Mouse (Mus musculus) midbrain, embryonic 12.5 days (tissue): ENCODE measurements around the gene Pcx. TPM values are rescaled to one million over a fixed set of nuclear protein-coding genes. Genes with fewer than 3 reads are reported as not detected.

Source experiments
- ATAC-seq: fragments of 200-750 bp; cut with Nextera tagmentation; 2 replicates; pipeline ENCODE4 v1.8.0; 2017; ENCODE audit warnings: low read depth, moderate TSS enrichment, moderate library complexity; ENCODE audit not compliant: low FRiP score
- H3K27ac ChIP-seq: fragments of 300-500 bp; sonication (generic); replicated peaks from 2 replicates; pipeline ENCODE4 v1.5.1; 2016; ENCODE audit warnings: mild to moderate bottlenecking
- H3K27me3 ChIP-seq: fragments of 300-500 bp; sonication (generic); 2 replicates; pipeline ENCODE4 v1.6.1; 2016; ENCODE audit warnings: mild to moderate bottlenecking
- H3K36me3 ChIP-seq: fragments of 300-500 bp; sonication (generic); 2 replicates; pipeline ENCODE4 v1.6.1; 2016
- H3K4me1 ChIP-seq: fragments of 300-500 bp; sonication (generic); 2 replicates; pipeline ENCODE4 v1.6.1; 2016
- H3K4me2 ChIP-seq: fragments of 300-500 bp; sonication (generic); replicated peaks from 2 replicates; pipeline ENCODE4 v1.6.1; 2016; ENCODE audit warnings: mild to moderate bottlenecking, moderate library complexity
- H3K4me3 ChIP-seq: fragments of 300-500 bp; sonication (generic); 2 replicates; pipeline ENCODE4 v1.5.1; 2016; ENCODE audit warnings: mild to moderate bottlenecking
- H3K9ac ChIP-seq: fragments of 300-500 bp; sonication (generic); replicated peaks from 2 replicates; pipeline ENCODE4 v1.6.1; 2016; ENCODE audit warnings: mild to moderate bottlenecking, moderate library complexity
- H3K9me3 ChIP-seq: fragments of 300-500 bp; sonication (generic); 2 replicates; pipeline ENCODE4 v1.6.1; 2016; ENCODE audit warnings: mild to moderate bottlenecking
- WGBS: fragments of 180-500 bp; shearing (Covaris S2); methylation state at CpG from one replicate; pipeline ENCODE4 v1.1.7; 2016; 5-methylcytosine and 5-hydroxymethylcytosine counted together
- polyA plus RNA-seq: library from polyadenylated mRNA; unstranded; fragments of >200 nt; fragmentation: Nextera tagmentation; extraction: Ambion mirVana; gene quantifications from 2 replicates; pipeline ENCODE4 v1.2.1, GENCODE M21; 2016

Pcx gene
- polyA plus RNA-seq, 1 experiment from 2014 or later = 24.5 TPM

DNA sequence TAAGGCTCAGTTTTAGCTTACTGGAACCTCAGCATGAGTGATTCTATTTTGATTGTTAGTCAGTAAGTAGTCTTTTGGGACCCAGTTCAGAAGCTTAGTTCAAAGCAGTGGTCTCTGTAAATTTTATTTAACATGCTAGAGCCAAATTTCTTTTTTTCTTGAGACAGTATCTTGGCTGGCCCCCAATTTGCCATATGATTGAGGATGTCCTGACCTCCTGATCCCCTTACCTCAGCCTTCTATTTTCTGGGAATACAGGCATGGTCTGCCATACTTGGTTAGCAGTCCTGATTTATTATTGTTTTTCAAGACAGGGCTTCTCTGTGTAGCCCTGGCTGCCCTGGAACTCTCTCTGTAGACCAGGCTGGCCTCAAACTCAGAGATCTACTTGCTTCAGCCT lies 25.6 kb downstream of the Pcx start:
- ATAC-seq = no peak
- H3K27ac ChIP-seq = no peak overlapping the region
- no peak overlapping the region for H3K4me3 ChIP-seq
- H3K9me3 ChIP-seq = no peaks in the 10 kb centered on the region
- no peak overlapping the region for H3K4me2 ChIP-seq
- no peaks in the 10 kb centered on the region for H3K36me3 ChIP-seq
- no peaks in the 10 kb centered on the region for H3K4me1 ChIP-seq
- no peak overlapping the region for H3K9ac ChIP-seq
- no peaks in the 10 kb centered on the region for H3K27me3 ChIP-seq

GRCm38 (mm10) chr19:4536606-4537005 lies 26.3 kb downstream of the Pcx start:
- no peak overlapping the region for H3K4me2 ChIP-seq
- no peak for ATAC-seq
- H3K4me1 ChIP-seq = no peaks in the 10 kb centered on the region
- H3K9ac ChIP-seq = no peak overlapping the region
- no peaks in the 10 kb centered on the region for H3K36me3 ChIP-seq
- 75% methylated on average over 3 of the region's 3 CpGs for WGBS
- no peaks in the 10 kb centered on the region for H3K9me3 ChIP-seq
- no peak overlapping the region for H3K4me3 ChIP-seq
- no peak overlapping the region for H3K27ac ChIP-seq
- H3K27me3 ChIP-seq = no peaks in the 10 kb centered on the region

DNA sequence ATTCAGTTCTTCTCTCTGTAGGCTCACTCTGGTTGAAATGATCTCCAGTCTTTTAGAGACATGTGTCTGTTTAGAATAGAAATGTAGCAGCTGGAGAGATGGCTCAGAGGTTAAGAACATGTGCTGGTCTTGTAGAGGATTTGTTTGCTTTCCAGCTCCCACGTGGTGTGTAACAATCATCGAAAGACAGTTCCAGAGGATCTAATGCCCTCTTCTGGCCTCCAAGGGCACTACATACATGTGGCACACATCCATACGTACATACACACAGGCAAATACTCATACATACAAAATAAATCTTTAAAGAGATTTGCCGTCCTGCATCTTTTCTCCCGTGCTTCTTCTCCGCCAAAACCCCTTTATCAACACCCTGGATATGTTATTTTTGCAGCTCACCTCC lies 30.0 kb downstream of the Pcx start:
- no peak for ATAC-seq
- Histone ChIP-seq H3K9ac (no peak overlapping the region), H3K4me1 (no peaks in the 10 kb centered on the region), H3K4me3 (no peak overlapping the region), H3K27ac (no peak overlapping the region), H3K9me3 (no peaks in the 10 kb centered on the region), H3K36me3 (no peaks in the 10 kb centered on the region), H3K27me3 (no peaks in the 10 kb centered on the region), H3K4me2 (no peak overlapping the region)
- 87% methylated on average over 6 of the region's 6 CpGs for WGBS

DNA sequence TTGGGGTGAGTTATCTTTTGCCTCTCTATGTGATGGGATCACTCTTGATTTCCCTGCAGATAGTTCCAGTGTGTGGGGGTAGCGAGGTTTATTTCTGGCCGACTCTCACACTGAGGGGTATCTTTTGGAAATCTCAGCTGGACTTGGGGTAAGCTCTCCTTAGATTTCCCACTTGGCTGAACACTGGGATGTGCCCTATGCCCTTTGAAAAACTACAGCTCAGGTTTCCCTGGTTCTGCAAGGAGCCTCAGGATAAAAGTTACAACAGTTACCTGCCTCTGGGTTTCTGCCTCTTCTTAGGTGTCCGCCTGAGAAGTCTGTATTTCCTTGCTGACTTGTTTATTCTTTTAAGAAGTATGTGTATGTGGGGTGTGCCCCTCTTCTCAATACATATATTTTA lies 30.7 kb downstream of the Pcx start:
- no peaks in the 10 kb centered on the region for H3K4me1 ChIP-seq
- no peak for ATAC-seq
- H3K4me2 ChIP-seq = no peak overlapping the region
- H3K9ac ChIP-seq = no peak overlapping the region
- H3K4me3 ChIP-seq = no peak overlapping the region
- WGBS = 81% methylated on average over 3 of the region's 3 CpGs
- H3K36me3 ChIP-seq = no peaks in the 10 kb centered on the region
- no peaks in the 10 kb centered on the region for H3K9me3 ChIP-seq
- H3K27ac ChIP-seq = no peak overlapping the region
- no peaks in the 10 kb centered on the region for H3K27me3 ChIP-seq

DNA sequence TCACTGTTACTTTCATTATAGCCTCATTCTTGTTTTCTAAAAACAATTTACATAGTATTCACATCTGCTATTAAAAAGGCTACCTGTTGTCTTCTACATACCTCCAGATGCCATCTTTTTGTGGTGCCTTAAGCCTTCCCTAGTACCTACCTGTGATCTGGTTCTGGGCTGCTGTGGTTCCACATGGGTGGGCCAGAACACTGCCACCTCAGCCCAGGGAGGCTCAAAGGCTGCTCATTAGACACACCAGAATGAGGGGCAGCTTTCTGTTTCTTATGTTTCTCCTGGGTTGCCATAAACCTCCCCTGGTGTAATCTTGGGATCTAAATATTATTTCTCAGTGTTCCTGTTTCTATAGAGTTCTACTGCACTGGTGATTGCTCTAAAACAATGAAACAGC lies 31.8 kb downstream of the Pcx start:
- H3K9ac ChIP-seq = no peak overlapping the region
- no peak overlapping the region for H3K27ac ChIP-seq
- no peaks in the 10 kb centered on the region for H3K27me3 ChIP-seq
- no peak for ATAC-seq
- no peak overlapping the region for H3K4me3 ChIP-seq
- H3K4me1 ChIP-seq = no peaks in the 10 kb centered on the region
- H3K4me2 ChIP-seq = no peak overlapping the region
- no peaks in the 10 kb centered on the region for H3K9me3 ChIP-seq
- no peaks in the 10 kb centered on the region for H3K36me3 ChIP-seq

DNA sequence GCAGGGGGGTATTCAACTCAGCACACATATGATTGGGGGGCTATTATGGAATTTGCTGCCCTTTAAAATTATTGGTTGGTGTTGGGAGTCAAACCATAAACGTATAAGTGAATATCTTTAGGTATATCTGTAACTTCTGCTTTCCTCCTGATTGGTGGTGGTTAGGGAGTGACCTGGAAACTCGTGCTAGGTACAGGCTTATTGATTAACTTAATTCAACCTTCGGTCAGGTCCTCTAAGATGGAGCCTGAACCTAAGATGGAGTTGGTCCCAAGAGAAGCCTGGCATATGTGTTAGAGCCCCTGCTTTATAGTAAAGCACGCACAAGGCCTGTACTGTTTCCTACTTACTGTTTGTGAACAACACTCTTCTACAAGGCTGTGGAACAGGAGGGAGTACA lies 34.8 kb downstream of the Pcx start:
- H3K27ac ChIP-seq = no peak overlapping the region
- 87% methylated on average over 4 of the region's 4 CpGs for WGBS
- H3K4me1 ChIP-seq = no peaks in the 10 kb centered on the region
- H3K27me3 ChIP-seq = no peaks in the 10 kb centered on the region
- H3K36me3 ChIP-seq = no peaks in the 10 kb centered on the region
- no peak overlapping the region for H3K4me2 ChIP-seq
- H3K9me3 ChIP-seq = no peaks in the 10 kb centered on the region
- H3K9ac ChIP-seq = no peak overlapping the region
- no peak overlapping the region for H3K4me3 ChIP-seq
- no peak for ATAC-seq

DNA sequence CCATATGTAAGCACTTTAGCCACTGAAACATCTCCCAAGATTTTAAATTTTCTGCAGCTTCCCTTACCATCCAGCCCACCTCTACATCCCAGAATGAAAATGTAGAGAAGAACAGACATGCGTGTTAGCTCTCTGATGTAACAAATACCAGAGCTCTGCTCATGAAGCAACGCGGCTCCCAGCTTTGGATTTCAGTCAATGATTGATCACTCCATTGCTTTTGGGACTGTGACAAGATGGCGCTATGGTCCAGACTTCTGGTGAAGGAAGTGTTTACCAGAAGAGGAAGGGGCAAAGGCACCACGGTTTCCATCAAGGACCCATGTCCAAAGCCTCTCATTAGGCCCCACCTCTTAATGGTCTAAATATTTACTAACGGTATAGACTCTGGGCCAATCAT lies 35.6 kb downstream of the Pcx start:
- H3K27me3 ChIP-seq = no peaks in the 10 kb centered on the region
- no peak overlapping the region for H3K4me3 ChIP-seq
- no peak overlapping the region for H3K9ac ChIP-seq
- H3K9me3 ChIP-seq = no peaks in the 10 kb centered on the region
- 91% methylated on average over 6 of the region's 6 CpGs for WGBS
- no peak overlapping the region for H3K4me2 ChIP-seq
- no peaks in the 10 kb centered on the region for H3K36me3 ChIP-seq
- no peak overlapping the region for H3K27ac ChIP-seq
- ATAC-seq = no peak
- no peaks in the 10 kb centered on the region for H3K4me1 ChIP-seq

DNA sequence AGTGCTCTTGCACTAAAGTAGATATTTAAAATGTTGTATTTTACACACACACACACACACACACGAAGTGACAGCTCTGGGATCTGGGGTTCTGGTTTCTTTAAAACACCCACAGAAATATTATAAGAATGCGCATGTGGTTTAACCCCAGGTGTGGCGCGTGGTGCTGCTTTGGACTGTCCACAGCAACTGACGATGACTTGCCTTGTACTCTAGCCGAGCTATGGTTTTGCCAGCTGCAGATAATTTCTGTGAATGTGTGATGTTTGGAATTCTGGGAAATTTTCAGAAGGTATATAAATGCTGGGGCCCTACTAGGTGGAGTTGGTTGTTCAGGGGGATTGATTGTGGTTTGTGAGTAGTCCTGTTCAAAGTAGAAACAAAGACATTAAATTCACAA lies 37.5 kb downstream of the Pcx start:
- no peaks in the 10 kb centered on the region for H3K4me1 ChIP-seq
- H3K9me3 ChIP-seq = no peaks in the 10 kb centered on the region
- 82% methylated on average over 6 of the region's 6 CpGs for WGBS
- H3K27me3 ChIP-seq = no peaks in the 10 kb centered on the region
- no peaks in the 10 kb centered on the region for H3K36me3 ChIP-seq
- no peak overlapping the region for H3K9ac ChIP-seq
- no peak for ATAC-seq
- H3K4me2 ChIP-seq = no peak overlapping the region
- H3K27ac ChIP-seq = no peak overlapping the region
- no peak overlapping the region for H3K4me3 ChIP-seq

GRCm38 (mm10) chr19:4548305-4548883 lies 38.1 kb downstream of the Pcx start:
- H3K27ac ChIP-seq = no peak overlapping the region
- no peak overlapping the region for H3K4me2 ChIP-seq
- no peak for ATAC-seq
- H3K4me1 ChIP-seq = no peaks in the 10 kb centered on the region
- H3K9ac ChIP-seq = no peak overlapping the region
- WGBS = 78% methylated on average over 3 of the region's 3 CpGs
- no peaks in the 10 kb centered on the region for H3K36me3 ChIP-seq
- H3K4me3 ChIP-seq = no peak overlapping the region
- H3K9me3 ChIP-seq = no peaks in the 10 kb centered on the region
- no peaks in the 10 kb centered on the region for H3K27me3 ChIP-seq

GRCm38 (mm10) chr19:4554248-4554647 lies 44.0 kb downstream of the Pcx start:
- H3K27ac ChIP-seq = no peak overlapping the region
- H3K27me3 ChIP-seq = no peaks in the 10 kb centered on the region
- no peak for ATAC-seq
- H3K9me3 ChIP-seq = no peaks in the 10 kb centered on the region
- peaks cover 8% of the 10 kb centered on the region for H3K4me1 ChIP-seq
- H3K4me3 ChIP-seq = no peak overlapping the region
- no peak overlapping the region for H3K4me2 ChIP-seq
- H3K9ac ChIP-seq = no peak overlapping the region
- H3K36me3 ChIP-seq = no peaks in the 10 kb centered on the region

GRCm38 (mm10) chr19:4555086-4555485 lies 44.8 kb downstream of the Pcx start:
- Histone ChIP-seq H3K9me3 (no peaks in the 10 kb centered on the region), H3K27ac (no peak overlapping the region), H3K4me2 (no peak overlapping the region), H3K4me3 (no peak overlapping the region), H3K27me3 (no peaks in the 10 kb centered on the region), H3K9ac (no peak overlapping the region), H3K36me3 (no peaks in the 10 kb centered on the region), H3K4me1 (peaks cover 15% of the 10 kb centered on the region)
- 82% methylated on average over 7 of the region's 7 CpGs for WGBS
- ATAC-seq = no peak

DNA sequence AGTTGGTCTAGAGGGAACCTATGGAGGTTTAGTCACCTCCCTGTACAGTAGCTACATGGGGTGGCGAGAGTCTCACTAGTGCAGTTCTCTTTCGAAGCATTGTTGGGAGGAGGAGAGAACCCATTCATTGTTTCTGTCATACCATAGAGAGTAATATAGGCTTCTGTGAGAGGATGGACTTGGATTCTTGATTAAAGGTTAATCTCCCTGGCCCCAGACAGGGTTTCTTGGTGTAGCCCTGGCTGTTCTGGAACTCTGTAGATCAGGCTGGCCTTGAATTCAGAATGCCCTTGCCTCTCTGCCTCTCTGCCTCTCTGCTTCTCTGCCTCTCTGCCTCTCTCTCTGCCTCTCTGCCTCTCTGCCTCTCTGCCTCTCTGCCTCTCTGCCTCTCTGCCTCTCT lies 46.5 kb downstream of the Pcx start:
- H3K9me3 ChIP-seq = no peaks in the 10 kb centered on the region
- H3K27me3 ChIP-seq = no peaks in the 10 kb centered on the region
- no peak overlapping the region for H3K9ac ChIP-seq
- WGBS = 86% methylated on average over 2 of the region's 2 CpGs
- H3K27ac ChIP-seq = no peak overlapping the region
- no peak for ATAC-seq
- H3K4me3 ChIP-seq = no peak overlapping the region
- no peaks in the 10 kb centered on the region for H3K36me3 ChIP-seq
- peaks cover 15% of the 10 kb centered on the region for H3K4me1 ChIP-seq
- H3K4me2 ChIP-seq = no peak overlapping the region

DNA sequence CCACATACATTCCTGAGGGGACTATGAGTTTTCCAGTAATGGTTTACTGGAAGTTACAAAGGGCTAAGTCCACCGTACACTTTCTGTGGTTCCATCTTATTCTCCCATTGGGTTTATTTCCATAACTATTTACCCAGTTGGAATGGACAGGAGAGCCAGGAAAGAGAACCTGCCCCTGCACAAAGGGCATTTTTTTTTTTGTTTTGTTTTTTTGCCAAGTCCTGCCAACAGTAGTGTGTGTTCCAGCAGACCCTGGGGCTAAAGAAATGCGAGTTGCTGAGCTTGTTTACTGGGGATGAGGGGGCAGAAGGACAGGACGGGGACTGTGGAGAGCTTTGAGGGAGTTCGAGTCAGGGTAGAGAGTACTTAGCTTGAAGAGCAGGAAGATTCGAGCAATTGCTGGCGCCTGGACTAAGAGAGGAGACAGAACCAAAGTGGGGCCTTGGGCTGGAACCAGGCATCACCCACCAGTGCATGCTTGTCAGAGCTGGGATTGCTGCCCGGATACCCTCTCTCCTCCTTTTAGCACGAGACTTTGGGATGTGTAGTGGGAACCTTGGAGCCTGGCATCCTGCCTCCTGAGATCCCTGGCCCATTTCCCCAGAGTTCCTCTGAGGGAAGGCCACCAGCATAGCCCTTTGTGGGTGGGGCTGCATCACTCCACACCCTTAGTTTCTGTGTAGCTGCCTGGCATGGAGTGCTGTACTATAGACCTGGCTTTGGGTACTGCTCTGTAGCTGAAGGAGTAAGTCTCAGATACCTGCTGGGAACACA lies 47.7 kb downstream of the Pcx start:
- 69% methylated on average over 8 of the region's 8 CpGs for WGBS
- H3K36me3 ChIP-seq = no peaks in the 10 kb centered on the region
- H3K9me3 ChIP-seq = no peaks in the 10 kb centered on the region
- ATAC-seq = no peak
- no peak overlapping the region for H3K4me2 ChIP-seq
- no peaks in the 10 kb centered on the region for H3K27me3 ChIP-seq
- no peak overlapping the region for H3K27ac ChIP-seq
- H3K9ac ChIP-seq = no peak overlapping the region
- peaks cover 15% of the 10 kb centered on the region for H3K4me1 ChIP-seq
- no peak overlapping the region for H3K4me3 ChIP-seq
